ENCODE assay signal across 13 mouse cellular contexts in the genomic region with DNA sequence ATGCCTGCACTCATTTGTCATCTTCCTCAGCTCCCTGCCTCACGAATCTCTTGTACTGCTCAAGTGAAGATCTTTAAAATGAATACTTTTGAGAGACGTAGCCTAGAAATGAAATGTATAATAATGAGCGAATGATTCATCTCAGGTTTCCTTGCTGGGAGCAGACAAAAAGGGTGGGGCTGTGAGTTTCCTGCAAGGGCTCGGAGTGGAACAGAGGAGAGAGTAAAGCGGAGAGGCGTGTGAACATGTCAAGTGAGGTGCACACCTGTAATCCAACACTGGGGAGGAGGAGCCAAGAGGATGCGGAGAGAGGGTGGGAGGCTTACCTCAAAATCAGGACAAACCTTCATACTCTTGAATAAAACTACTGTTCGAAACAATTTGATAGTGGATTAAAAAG. TPM values are rescaled to one million over a fixed set of nuclear protein-coding genes. Genes with fewer than 3 reads are reported as not detected.
DNase-seq lines count a peak whose midpoint lies in the region; ATAC-seq and TF ChIP-seq lines count a peak whose summit lies in the region.
"Had no signal": no experiment of that assay in that cellular context is flagged by ENCODE, and none has a peak within 500 bp of the region (broad histone marks: within the 10 kb centered on the region; RNA-seq: fewer than 3 reads in every experiment).

No protein-coding gene starts in this region.

- 80% methylated on average over 8 of the region's 8 CpGs for WGBS in forebrain, postnatal 0 days
- WGBS in forebrain, embryonic 12.5 days = 90% methylated on average over 8 of the region's 8 CpGs
- WGBS in intestine, embryonic 14.5 days = 54% methylated on average over 8 of the region's 8 CpGs
- 50% methylated on average over 8 of the region's 8 CpGs for WGBS in intestine, postnatal 0 days

- H3K9me3 ChIP-seq in forebrain, postnatal 0 days (ENCODE audit: low read length) = no peaks in the 10 kb centered on the region
- H3K9me3 ChIP-seq in forebrain, embryonic 12.5 days = no peaks in the 10 kb centered on the region
- no peaks in the 10 kb centered on the region for H3K9me3 ChIP-seq in intestine, embryonic 14.5 days (ENCODE audit: control insufficient read depth, low read length)
- no peaks in the 10 kb centered on the region for H3K9me3 ChIP-seq in intestine, postnatal 0 days (ENCODE audit: control insufficient read depth)
- H3K9me3 ChIP-seq: hindbrain, embryonic 15.5 days; midbrain, embryonic 15.5 days had no signal

- peaks cover 24% of the 10 kb centered on the region for H3K36me3 ChIP-seq in forebrain, postnatal 0 days (ENCODE audit: insufficient read depth)
- peaks cover 51% of the 10 kb centered on the region for H3K36me3 ChIP-seq in forebrain, embryonic 12.5 days (replicated peaks)
- H3K36me3 ChIP-seq in intestine, embryonic 14.5 days (ENCODE audit: control insufficient read depth, insufficient read depth, low read length) = peaks cover 40% of the 10 kb centered on the region
- H3K36me3 ChIP-seq in intestine, postnatal 0 days (ENCODE audit: control insufficient read depth, insufficient read depth) = peaks cover 23% of the 10 kb centered on the region

- H3K27ac ChIP-seq in forebrain, postnatal 0 days (ENCODE audit: low read depth, low read length) = no peak overlapping the region
- no peak overlapping the region for H3K27ac ChIP-seq in forebrain, embryonic 12.5 days
- no peak overlapping the region; the same call in 1 of the 2 replicates for H3K27ac ChIP-seq in intestine, embryonic 14.5 days (ENCODE audit: low read depth)
- H3K27ac ChIP-seq in intestine, postnatal 0 days (ENCODE audit: low read depth, low read length) = no peak overlapping the region
- H3K27ac ChIP-seq: hindbrain, embryonic 15.5 days; midbrain, embryonic 15.5 days had no signal

- peak; percentile 9 for DNase-seq in forebrain, postnatal 0 days
- no peak for DNase-seq in intestine, embryonic 14.5 days (ENCODE audit: low spot score)
- peak; percentile 21 for DNase-seq in urinary bladder, postnatal 14 days (ENCODE audit: low spot score)
- DNase-seq in urinary bladder, adult 18-20 months (ENCODE audit: low spot score in 2 of 2) = no peak
- peak; percentile 22 for DNase-seq in telencephalon, adult 2 months (ENCODE audit: low read depth, low spot score)
- DNase-seq in ovary, postnatal 10 days (ENCODE audit: low spot score) = no peak
- DNase-seq: kidney, postnatal 36 days; layer of hippocampus, postnatal 36 days; liver had no signal

- no peak overlapping the region for H3K4me3 ChIP-seq in forebrain, postnatal 0 days (ENCODE audit: low read depth, low read length)
- H3K4me3 ChIP-seq in forebrain, embryonic 12.5 days (replicated peaks) = no peak overlapping the region
- H3K4me3 ChIP-seq in intestine, embryonic 14.5 days (ENCODE audit: low read depth, low read length) = no peak overlapping the region
- H3K4me3 ChIP-seq in intestine, postnatal 0 days (ENCODE audit: low read depth, low read length) = no peak overlapping the region
- H3K4me3 ChIP-seq: hindbrain, embryonic 15.5 days; midbrain, embryonic 15.5 days had no signal

- no peaks in the 10 kb centered on the region for H3K27me3 ChIP-seq in forebrain, postnatal 0 days (ENCODE audit: insufficient read depth, low read length)
- H3K27me3 ChIP-seq in forebrain, embryonic 12.5 days = no peaks in the 10 kb centered on the region
- H3K27me3 ChIP-seq in intestine, embryonic 14.5 days (replicated peaks; ENCODE audit: control insufficient read depth, insufficient read depth, low read length) = no peaks in the 10 kb centered on the region
- H3K27me3 ChIP-seq in intestine, postnatal 0 days (replicated peaks; ENCODE audit: control insufficient read depth, insufficient read depth, low read length) = no peaks in the 10 kb centered on the region
- H3K27me3 ChIP-seq: hindbrain, embryonic 15.5 days; midbrain, embryonic 15.5 days had no signal

- ATAC-seq in forebrain, postnatal 0 days = peak; percentile 75
- no peak for ATAC-seq in forebrain, embryonic 12.5 days (ENCODE audit: low FRiP score)
- ATAC-seq in intestine, embryonic 14.5 days (replicated peaks; ENCODE audit: low FRiP score, low TSS enrichment, low read depth) = peak; percentile 71; the same call in 1 of the 2 replicates
- no peak for ATAC-seq in intestine, postnatal 0 days
- ATAC-seq: midbrain, embryonic 15.5 days had no signal

- H3K4me1 ChIP-seq in forebrain, postnatal 0 days (ENCODE audit: insufficient read depth) = no peaks in the 10 kb centered on the region
- no peaks in the 10 kb centered on the region for H3K4me1 ChIP-seq in forebrain, embryonic 12.5 days
- H3K4me1 ChIP-seq in intestine, embryonic 14.5 days (replicated peaks; ENCODE audit: control insufficient read depth, insufficient read depth, low read length) = peaks cover 6% of the 10 kb centered on the region; the same call in 1 of the 2 replicates
- H3K4me1 ChIP-seq in intestine, postnatal 0 days (replicated peaks; ENCODE audit: control insufficient read depth, insufficient read depth, low read length) = no peaks in the 10 kb centered on the region
- H3K4me1 ChIP-seq: hindbrain, embryonic 15.5 days; midbrain, embryonic 15.5 days had no signal

- no peak overlapping the region for H3K4me2 ChIP-seq in forebrain, postnatal 0 days (ENCODE audit: low read depth)
- H3K4me2 ChIP-seq in forebrain, embryonic 12.5 days = no peak overlapping the region
- no peak overlapping the region for H3K4me2 ChIP-seq in intestine, embryonic 14.5 days (ENCODE audit: low read length)
- no peak overlapping the region for H3K4me2 ChIP-seq in intestine, postnatal 0 days (replicated peaks; ENCODE audit: low read depth)
- H3K4me2 ChIP-seq: hindbrain, embryonic 15.5 days; midbrain, embryonic 15.5 days had no signal

- TF ChIP-seq CTCF in forebrain, postnatal 0 days (IDR thresholded peaks at IDR 0.05; ENCODE audit: low read depth) = no peak
- no peak for TF ChIP-seq CTCF in intestine, postnatal 0 days (IDR thresholded peaks at IDR 0.05; ENCODE audit: low read depth)

- H3K9ac ChIP-seq in forebrain, postnatal 0 days = no peak overlapping the region
- no peak overlapping the region for H3K9ac ChIP-seq in forebrain, embryonic 12.5 days
- no peak overlapping the region for H3K9ac ChIP-seq in intestine, embryonic 14.5 days (ENCODE audit: low read length)
- no peak overlapping the region for H3K9ac ChIP-seq in intestine, postnatal 0 days (ENCODE audit: low read depth, low read length)
- H3K9ac ChIP-seq: hindbrain, embryonic 15.5 days; midbrain, embryonic 15.5 days had no signal

RNA-seq across cellular contexts. Expression of a gene that starts 14.4 kb away (rescaled TPM):
- total RNA-seq in forebrain, postnatal 0 days (2014; rRNA removed) = 18.2 and 21.9 TPM in 2 replicates
- polyA plus RNA-seq in forebrain, postnatal 0 days (2015; fragmentation: Nextera tagmentation; extraction: Ambion mirVana) = 8.8 and 14.7 TPM in 2 replicates
- 17.0 and 18.8 TPM in 2 replicates for polyA plus RNA-seq in forebrain, embryonic 12.5 days (2016; fragmentation: Nextera tagmentation; extraction: Ambion mirVana)
- 32.8 and 40.7 TPM in 2 replicates for polyA plus RNA-seq in intestine, embryonic 14.5 days (2014; fragmentation: Nextera tagmentation; extraction: Ambion mirVana)
- 32.9 and 37.4 TPM in 2 replicates for polyA plus RNA-seq in intestine, postnatal 0 days (2015; fragmentation: Nextera tagmentation; extraction: Ambion mirVana)

Comparison
In these comparisons a context has a peak if more than half of its experiments do, and no peak if none do; other contexts are left out.
1. ATAC-seq: peak in forebrain, postnatal 0 days (single experiment) and intestine, embryonic 14.5 days (single experiment); none in forebrain, embryonic 12.5 days (single experiment) and intestine, postnatal 0 days (single experiment).
2. DNase-seq: peak in forebrain, postnatal 0 days (single experiment), urinary bladder, postnatal 14 days (single experiment) and telencephalon, adult 2 months (single experiment); none in intestine, embryonic 14.5 days (single experiment), urinary bladder, adult 18-20 months (0 of 2) and ovary, postnatal 10 days (single experiment).